Comparison of ENCODE assay signal across 7 mouse cellular contexts in genomic region chr4:154025641-154026440, GRCm38 (mm10). TPM values are rescaled to one million over a fixed set of nuclear protein-coding genes. Genes with fewer than 3 reads are reported as not detected.
DNase-seq lines count a peak whose midpoint lies in the region; ATAC-seq and TF ChIP-seq lines count a peak whose summit lies in the region.

Smim1 (minus strand) TSS chr4:154026230.

- peak; percentile 77 for ATAC-seq in hindbrain, postnatal 0 days
- ATAC-seq in midbrain, embryonic 11.5 days (ENCODE audit: low FRiP score): peak; percentile 49; the same call in 1 of the 2 replicates

- H3K9me3 ChIP-seq in hindbrain, postnatal 0 days (ENCODE audit: low read length): no peaks in the 10 kb centered on the region
- H3K9me3 ChIP-seq in limb, embryonic 10.5 days (replicated peaks): no peaks in the 10 kb centered on the region
- H3K9me3 ChIP-seq in midbrain, embryonic 11.5 days (ENCODE audit: control insufficient read depth, low read length): no peaks in the 10 kb centered on the region

- H3K4me3 ChIP-seq in hindbrain, postnatal 0 days (ENCODE audit: low read length): peak within 1 kb of the TSS; percentile 34
- peak within 1 kb of the TSS; percentile 50 for H3K4me3 ChIP-seq in limb, embryonic 10.5 days
- peak within 1 kb of the TSS; percentile 30 for H3K4me3 ChIP-seq in midbrain, embryonic 11.5 days (ENCODE audit: low read depth, low read length)

- peak; percentile 70 for TF ChIP-seq CTCF in hindbrain, postnatal 0 days (IDR thresholded peaks at IDR 0.05; ENCODE audit: low read depth)

- H3K4me2 ChIP-seq in hindbrain, postnatal 0 days (ENCODE audit: low read depth, low read length): peak within 1 kb of the TSS; percentile 57
- peak within 1 kb of the TSS; percentile 51 for H3K4me2 ChIP-seq in midbrain, embryonic 11.5 days

- intact Hi-C loops in gastrocnemius, postnatal 14 days (cut with DNase I; ENCODE audit: low total_unique reads): no loop called here

- H3K4me1 ChIP-seq in hindbrain, postnatal 0 days (ENCODE audit: insufficient read depth, low read length): peaks cover 15% of the 10 kb centered on the region
- peaks cover 23% of the 10 kb centered on the region for H3K4me1 ChIP-seq in limb, embryonic 10.5 days
- peaks cover 14% of the 10 kb centered on the region for H3K4me1 ChIP-seq in midbrain, embryonic 11.5 days (ENCODE audit: control insufficient read depth, insufficient read depth, low read length)

- peak within 1 kb of the TSS; percentile 48 for H3K9ac ChIP-seq in hindbrain, postnatal 0 days (replicated peaks; ENCODE audit: low read length)
- H3K9ac ChIP-seq in midbrain, embryonic 11.5 days (ENCODE audit: low read length): peak within 1 kb of the TSS; percentile 54

- peaks cover 10% of the 10 kb centered on the region; the same call in 1 of the 2 replicates for H3K36me3 ChIP-seq in hindbrain, postnatal 0 days (ENCODE audit: insufficient read depth, low read length)
- peaks cover 20% of the 10 kb centered on the region for H3K36me3 ChIP-seq in limb, embryonic 10.5 days
- H3K36me3 ChIP-seq in midbrain, embryonic 11.5 days (ENCODE audit: control insufficient read depth, insufficient read depth, low read length): peaks cover 3% of the 10 kb centered on the region

- peak within 1 kb of the TSS; percentile 68 for H3K27ac ChIP-seq in hindbrain, postnatal 0 days
- peak within 1 kb of the TSS; percentile 53 for H3K27ac ChIP-seq in limb, embryonic 10.5 days
- no peak within 1 kb of the TSS for H3K27ac ChIP-seq in midbrain, embryonic 11.5 days (ENCODE audit: low read depth, low read length)

- no peaks in the 10 kb centered on the region for H3K27me3 ChIP-seq in hindbrain, postnatal 0 days (ENCODE audit: insufficient read depth, low read length)
- peaks cover 52% of the 10 kb centered on the region for H3K27me3 ChIP-seq in limb, embryonic 10.5 days (ENCODE audit: low read depth, poor library complexity, severe bottlenecking)
- H3K27me3 ChIP-seq in midbrain, embryonic 11.5 days (ENCODE audit: control insufficient read depth, insufficient read depth, low read length): peaks cover 2% of the 10 kb centered on the region; the same call in 1 of the 2 replicates

- peak; percentile 82 for DNase-seq in adrenal gland, postnatal 10 days
- DNase-seq in embryo, embryonic 10 days (ENCODE audit: low spot score): peak; percentile 68
- peak; percentile 81 for DNase-seq in gastrocnemius, postnatal 14 days
- DNase-seq in hindbrain, postnatal 0 days (ENCODE audit: low spot score): peak; percentile 84
- DNase-seq in limb, embryonic 10.5 days (ENCODE audit: low spot score): peak; percentile 62
- DNase-seq in midbrain, embryonic 11.5 days (ENCODE audit: low spot score, missing footprints): peak; percentile 93
- DNase-seq in spleen, adult 18-20 months: peak; percentile 23 to 28

- WGBS in hindbrain, postnatal 0 days: 2% methylated on average over 32 of the region's 33 CpGs
- WGBS in limb, embryonic 10.5 days: 2% methylated on average over 33 of the region's 33 CpGs
- 1% methylated on average over 33 of the region's 33 CpGs for WGBS in midbrain, embryonic 11.5 days

RNA-seq across cellular contexts. Expression of gene Smim1, which starts in this region (rescaled TPM):
- total RNA-seq in adrenal gland, postnatal 10 days (2021): 10 to 100 TPM; 28.6 to 32.6 TPM
- 1 to 10 TPM; 4.0 to 6.3 TPM for total RNA-seq in gastrocnemius, postnatal 14 days (2021)
- total RNA-seq in hindbrain, postnatal 0 days (2014; rRNA removed): 12.4 and 20.7 TPM in 2 replicates
- polyA plus RNA-seq in hindbrain, postnatal 0 days (2015; fragmentation: Nextera tagmentation; extraction: Ambion mirVana): 17.1 and 17.7 TPM in 2 replicates
- 12.7 and 27.4 TPM in 2 replicates for polyA plus RNA-seq in limb, embryonic 10.5 days (2016; fragmentation: Nextera tagmentation; extraction: Ambion mirVana)
- polyA plus RNA-seq in midbrain, embryonic 11.5 days (2014; fragmentation: Nextera tagmentation; extraction: Ambion mirVana): 9.5 and 10.9 TPM in 2 replicates

Comparison
In these comparisons a context has a peak if more than half of its experiments do, and no peak if none do; other contexts are left out.
1. DNase-seq: peak in every context shown above with its lines; median percentile 93 in midbrain, embryonic 11.5 days; 84 in hindbrain, postnatal 0 days; 82 in adrenal gland, postnatal 10 days; 81 in gastrocnemius, postnatal 14 days; 68 in embryo, embryonic 10 days; 62 in limb, embryonic 10.5 days; 26 in spleen, adult 18-20 months.